Mouse (Mus musculus) ES-Bruce4 (cell line): Measurements from ENCODE around the gene Gbp2b.

Experiments
- CTCF ChIP-seq: IDR thresholded peaks from one replicate; pipeline ENCODE4 v1.8.1; 2011; ENCODE audit warnings: low read depth, low read length
- EP300 ChIP-seq: IDR thresholded peaks from 2 replicates; pipeline ENCODE4 v1.6.1; 2011; ENCODE audit warnings: low read depth, low read length; ENCODE audit not compliant: insufficient read depth
- POLR2A ChIP-seq: IDR thresholded peaks from one replicate; pipeline ENCODE4 v1.8.1; 2011; ENCODE audit warnings: low read length; ENCODE audit not compliant: insufficient read depth

- TF ChIP-seq POLR2A (no peak), CTCF (no peak), EP300 (no peak)
Observed at GRCm38 (mm10) chr3:142664723-142665122, 70.1 kb downstream of the Gbp2b start.
